Mouse (Mus musculus): ENCODE measurements at regions not wholly inside any gene's neighbourhood (a gene's known extent, or its start where the extent isn't known, plus 50 kb on each side); places are given as distances from the start of the nearest gene placed in this dataset.

DNA sequence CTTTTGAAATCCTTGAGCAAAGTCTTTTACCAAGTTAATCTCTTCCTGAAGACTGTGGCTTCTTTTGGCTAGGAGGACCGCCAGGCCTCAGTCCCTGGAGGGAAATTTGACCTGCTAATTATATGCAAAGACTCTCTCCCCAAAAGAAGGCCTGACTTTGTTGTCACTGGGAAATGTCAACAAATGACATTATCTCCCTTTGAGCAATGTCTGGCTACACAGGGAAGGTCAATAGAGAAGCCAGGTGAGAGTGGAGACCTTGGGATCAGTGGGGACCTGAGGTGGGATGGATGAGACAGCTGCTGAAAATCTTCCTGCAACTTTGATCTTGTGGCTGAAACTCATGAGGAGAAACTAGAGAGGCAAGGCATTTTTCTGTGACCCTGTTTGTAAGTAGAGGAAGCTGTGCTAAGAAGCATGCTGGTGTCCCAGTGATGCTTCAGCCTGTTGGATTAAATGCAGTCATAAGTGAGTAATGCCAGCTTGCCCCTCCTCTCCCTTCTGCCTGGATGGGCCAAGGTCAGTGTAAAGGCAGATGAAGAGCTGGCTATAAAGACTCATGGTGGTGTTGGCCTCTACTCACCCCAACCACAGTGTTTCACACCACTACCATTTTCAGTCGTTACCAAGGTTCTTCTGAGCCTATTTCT is 121.9 kb downstream of the Prox1 start:
- H3K79me2 ChIP-seq (replicated peaks; ENCODE audit: control insufficient read depth, insufficient read depth, low read length): no peaks in the 10 kb centered on the region
- H3K4me1 ChIP-seq (ENCODE audit: control insufficient read depth, insufficient read depth, low read length): no peaks in the 10 kb centered on the region
- TF ChIP-seq CTCF (IDR thresholded peaks at IDR 0.05) (no peak), POLR2A (IDR thresholded peaks at IDR 0.05; ENCODE audit: insufficient read depth, low read depth, low read length) (no peak), EP300 (IDR thresholded peaks at IDR 0.05; ENCODE audit: insufficient read depth, low read depth, low read length) (no peak)
- intact Hi-C loops (cut with DNase I): loop anchor here (5.0 kb wide), 1 partner anchor 479 kb away; no protein-coding TSS in a partner anchor
- no peak overlapping the region for H3K9ac ChIP-seq (ENCODE audit: low read depth, low read length)
- no peak for DNase-seq
- H3K4me3 ChIP-seq: no peak overlapping the region
- whole genome bisulfite sequencing: 68% methylated on average over 2 of the region's 2 CpGs
- no peak overlapping the region for H3K27ac ChIP-seq
- H3K36me3 ChIP-seq (ENCODE audit: control insufficient read depth, insufficient read depth, low read length): no peaks in the 10 kb centered on the region
- no peaks in the 10 kb centered on the region for H3K27me3 ChIP-seq (ENCODE audit: control insufficient read depth, insufficient read depth, low read length)

DNA sequence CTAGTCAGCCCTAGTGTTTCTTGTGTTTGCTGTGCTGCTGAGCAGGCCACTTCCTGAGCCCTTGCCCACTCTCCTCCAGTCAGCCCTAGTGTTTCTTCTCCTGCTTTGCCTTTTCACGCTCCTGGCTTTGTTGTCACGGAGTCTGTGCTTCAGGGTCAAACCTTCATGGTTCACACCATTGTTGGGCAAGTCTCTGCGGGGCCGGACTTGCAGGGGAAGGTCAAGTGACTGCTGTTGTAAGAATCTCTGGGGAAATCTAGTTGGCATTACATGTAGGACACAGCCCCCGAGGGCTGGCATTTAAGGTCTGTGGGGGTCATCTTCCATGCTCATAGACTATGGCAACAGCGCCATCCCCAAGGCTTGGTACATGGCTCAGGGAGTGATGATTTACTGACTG is 123.3 kb downstream of the Prox1 start:
- Histone ChIP-seq H3K27me3 (ENCODE audit: control insufficient read depth, insufficient read depth, low read length) (no peaks in the 10 kb centered on the region), H3K4me3 (no peak overlapping the region), H3K9ac (ENCODE audit: low read depth, low read length) (no peak overlapping the region), H3K27ac (no peak overlapping the region), H3K79me2 (replicated peaks; ENCODE audit: control insufficient read depth, insufficient read depth, low read length) (no peaks in the 10 kb centered on the region), H3K4me1 (ENCODE audit: control insufficient read depth, insufficient read depth, low read length) (no peaks in the 10 kb centered on the region), H3K36me3 (ENCODE audit: control insufficient read depth, insufficient read depth, low read length) (no peaks in the 10 kb centered on the region)
- no peak for DNase-seq
- WGBS: 85% methylated on average over 6 of the region's 6 CpGs
- intact Hi-C loops (cut with DNase I): loop anchor here (2.0 to 5.0 kb wide), 3 partner anchors 480 to 752 kb away; no protein-coding TSS in a partner anchor
- no peak for TF ChIP-seq EP300 (IDR thresholded peaks at IDR 0.05; ENCODE audit: insufficient read depth, low read depth, low read length)
- TF ChIP-seq CTCF (IDR thresholded peaks at IDR 0.05): no peak
- TF ChIP-seq POLR2A (IDR thresholded peaks at IDR 0.05; ENCODE audit: insufficient read depth, low read depth, low read length): no peak

DNA sequence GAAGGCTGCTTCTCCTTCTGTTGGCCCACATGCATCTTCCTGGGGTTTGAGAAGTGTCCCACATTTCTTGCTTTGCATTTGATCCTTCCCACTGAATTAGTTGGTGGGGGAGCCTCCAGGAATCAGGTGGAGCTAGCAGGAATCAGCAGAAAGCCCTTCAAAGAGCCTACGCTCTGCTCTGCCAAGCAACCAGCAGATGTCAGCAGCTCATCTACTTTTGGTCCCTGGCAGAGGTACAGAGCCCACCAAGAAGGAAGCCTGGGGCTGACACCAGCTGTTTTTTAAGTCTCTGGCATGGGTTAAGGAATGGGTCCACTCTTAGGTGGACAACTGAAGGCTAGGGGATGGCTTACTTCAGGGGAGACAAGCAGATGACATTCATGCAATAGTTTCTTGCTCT is 123.6 kb upstream of the Smyd2 start:
- H3K36me3 ChIP-seq (ENCODE audit: control insufficient read depth, insufficient read depth, low read length): no peaks in the 10 kb centered on the region
- no peak overlapping the region for H3K9ac ChIP-seq (ENCODE audit: low read depth, low read length)
- no peaks in the 10 kb centered on the region for H3K4me1 ChIP-seq (ENCODE audit: control insufficient read depth, insufficient read depth, low read length)
- TF ChIP-seq CTCF (IDR thresholded peaks at IDR 0.05) (peak; percentile 77), EP300 (IDR thresholded peaks at IDR 0.05; ENCODE audit: insufficient read depth, low read depth, low read length) (no peak)
- H3K27ac ChIP-seq: no peak overlapping the region
- H3K4me3 ChIP-seq: no peak overlapping the region
- intact Hi-C loops (cut with DNase I): loop anchor here (2.0 to 5.0 kb wide), 3 partner anchors 482 to 753 kb away; no protein-coding TSS in a partner anchor
- no peaks in the 10 kb centered on the region for H3K27me3 ChIP-seq (ENCODE audit: control insufficient read depth, insufficient read depth, low read length)
- H3K79me2 ChIP-seq (replicated peaks; ENCODE audit: control insufficient read depth, insufficient read depth, low read length): no peaks in the 10 kb centered on the region
- DNase-seq: peak; percentile 7 to 20
- 13% methylated on average over 1 of the region's 1 CpGs for WGBS

DNA sequence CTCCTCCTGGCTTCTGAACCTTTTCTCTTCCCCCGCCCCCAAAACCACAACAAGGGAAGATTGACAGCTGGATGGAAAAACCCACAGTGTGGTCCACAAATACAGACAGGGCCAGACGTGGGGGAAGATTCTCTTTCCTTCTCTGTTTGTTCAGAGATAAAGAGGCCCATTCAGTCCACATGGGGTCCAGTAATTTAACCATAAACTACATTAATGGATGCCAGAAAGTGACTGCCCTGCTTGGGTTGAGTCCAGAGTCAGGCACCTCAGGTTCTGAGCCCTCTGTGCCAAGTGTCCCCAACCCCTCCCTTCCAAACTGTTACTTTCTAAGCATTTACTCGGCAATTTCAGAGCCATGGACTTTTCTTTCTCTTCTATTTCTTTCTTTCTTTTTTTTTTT is 121.9 kb upstream of the Smyd2 start:
- no peak for DNase-seq
- Histone ChIP-seq H3K36me3 (ENCODE audit: control insufficient read depth, insufficient read depth, low read length) (no peaks in the 10 kb centered on the region), H3K9ac (ENCODE audit: low read depth, low read length) (no peak overlapping the region), H3K79me2 (replicated peaks; ENCODE audit: control insufficient read depth, insufficient read depth, low read length) (no peaks in the 10 kb centered on the region), H3K27ac (no peak overlapping the region), H3K4me1 (ENCODE audit: control insufficient read depth, insufficient read depth, low read length) (no peaks in the 10 kb centered on the region), H3K27me3 (ENCODE audit: control insufficient read depth, insufficient read depth, low read length) (no peaks in the 10 kb centered on the region), H3K4me3 (no peak overlapping the region)
- TF ChIP-seq CTCF (IDR thresholded peaks at IDR 0.05): no peak
- WGBS: 59% methylated on average over 3 of the region's 3 CpGs
- intact Hi-C loops (cut with DNase I): no loop called here

DNA sequence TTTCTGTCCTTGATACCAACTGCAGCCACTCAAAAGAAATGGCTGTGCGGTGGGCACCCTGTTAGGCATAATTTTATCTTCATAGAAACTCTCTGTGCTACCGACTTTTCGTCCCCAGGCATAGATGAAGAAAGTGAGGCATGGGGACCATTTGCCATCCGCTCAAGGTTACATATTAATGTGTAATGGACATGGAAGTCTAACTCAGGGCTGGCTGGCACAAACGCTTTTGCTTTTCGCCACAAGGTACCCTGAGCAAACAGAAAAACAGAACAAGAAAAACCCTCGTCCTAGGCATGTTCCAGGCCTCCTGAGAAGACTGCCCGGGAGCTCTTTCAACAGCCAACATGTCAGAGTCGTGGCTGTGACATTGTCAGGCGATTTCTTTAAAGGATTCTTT is 121.0 kb upstream of the Smyd2 start:
- Histone ChIP-seq H3K36me3 (ENCODE audit: control insufficient read depth, insufficient read depth, low read length) (no peaks in the 10 kb centered on the region), H3K4me3 (no peak overlapping the region), H3K27ac (no peak overlapping the region), H3K27me3 (ENCODE audit: control insufficient read depth, insufficient read depth, low read length) (no peaks in the 10 kb centered on the region), H3K9ac (ENCODE audit: low read depth, low read length) (no peak overlapping the region), H3K4me1 (ENCODE audit: control insufficient read depth, insufficient read depth, low read length) (no peaks in the 10 kb centered on the region), H3K79me2 (replicated peaks; ENCODE audit: control insufficient read depth, insufficient read depth, low read length) (no peaks in the 10 kb centered on the region)
- intact Hi-C loops (cut with DNase I): no loop called here
- no peak for DNase-seq
- TF ChIP-seq CTCF (IDR thresholded peaks at IDR 0.05): no peak
- no peak for TF ChIP-seq EP300 (IDR thresholded peaks at IDR 0.05; ENCODE audit: insufficient read depth, low read depth, low read length)
- TF ChIP-seq POLR2A (IDR thresholded peaks at IDR 0.05; ENCODE audit: insufficient read depth, low read depth, low read length): no peak
- 85% methylated on average over 10 of the region's 10 CpGs for WGBS

DNA sequence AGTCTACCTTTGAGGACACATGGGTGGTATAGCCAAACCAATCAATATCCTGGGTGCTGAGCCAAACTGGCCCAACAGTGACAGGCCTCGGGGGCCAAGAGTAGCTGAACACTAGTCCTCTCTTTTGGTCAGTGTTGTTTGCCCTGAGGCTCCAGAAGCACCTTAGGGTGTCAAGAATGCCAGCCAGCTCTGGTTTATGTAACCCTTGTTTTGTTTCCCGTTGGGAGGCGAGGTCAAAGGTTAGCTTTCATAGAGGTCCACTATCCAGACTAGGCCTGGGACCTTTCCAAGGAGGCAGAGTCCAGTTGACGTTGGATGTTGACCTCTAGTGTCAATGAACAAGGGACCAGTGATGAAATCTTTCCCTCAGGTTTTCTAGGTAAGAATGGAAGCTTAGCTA is 120.0 kb upstream of the Smyd2 start:
- TF ChIP-seq CTCF (IDR thresholded peaks at IDR 0.05) (no peak), EP300 (IDR thresholded peaks at IDR 0.05; ENCODE audit: insufficient read depth, low read depth, low read length) (no peak), POLR2A (IDR thresholded peaks at IDR 0.05; ENCODE audit: insufficient read depth, low read depth, low read length) (no peak)
- H3K36me3 ChIP-seq (ENCODE audit: control insufficient read depth, insufficient read depth, low read length): no peaks in the 10 kb centered on the region
- no peak for DNase-seq
- no peaks in the 10 kb centered on the region for H3K79me2 ChIP-seq (replicated peaks; ENCODE audit: control insufficient read depth, insufficient read depth, low read length)
- H3K27ac ChIP-seq: no peak overlapping the region
- no peaks in the 10 kb centered on the region for H3K27me3 ChIP-seq (ENCODE audit: control insufficient read depth, insufficient read depth, low read length)
- WGBS: 66% methylated on average over 4 of the region's 4 CpGs
- intact Hi-C loops (cut with DNase I): no loop called here
- no peaks in the 10 kb centered on the region for H3K4me1 ChIP-seq (ENCODE audit: control insufficient read depth, insufficient read depth, low read length)
- no peak overlapping the region for H3K9ac ChIP-seq (ENCODE audit: low read depth, low read length)
- no peak overlapping the region for H3K4me3 ChIP-seq
